Mouse (Mus musculus): ENCODE data around the gene Rsf1. TPM values are rescaled to one million over a fixed set of nuclear protein-coding genes. Genes with fewer than 3 reads are reported as not detected.

Gene Rsf1
- polyA plus RNA-seq, 1 experiment from 2014 or later = 10.0 TPM

- no peaks in the 10 kb centered on the region for H3K4me1 ChIP-seq (replicated peaks; ENCODE audit: control insufficient read depth, insufficient read depth)
- 79% methylated on average over 7 of the region's 7 CpGs for WGBS
- H3K9me3 ChIP-seq (ENCODE audit: control insufficient read depth, low read length) = no peaks in the 10 kb centered on the region
- ATAC-seq (ENCODE audit: low FRiP score, low TSS enrichment) = no peak
- no peak overlapping the region for H3K9ac ChIP-seq (ENCODE audit: low read length)
- no peak overlapping the region for H3K4me3 ChIP-seq (ENCODE audit: low read depth, low read length)
- H3K4me2 ChIP-seq (replicated peaks; ENCODE audit: low read depth) = no peak overlapping the region
- TF ChIP-seq EP300 (optimal IDR thresholded peaks at IDR 0.05) (no peak), CTCF (IDR thresholded peaks at IDR 0.05; ENCODE audit: low read depth) (no peak)
- H3K27ac ChIP-seq (replicated peaks) = no peak overlapping the region
- H3K27me3 ChIP-seq (ENCODE audit: control insufficient read depth, insufficient read depth, low read length) = no peaks in the 10 kb centered on the region
- no peak for DNase-seq (ENCODE audit: low spot score)
- peaks cover 2% of the 10 kb centered on the region; the same call in 1 of the 2 replicates for H3K36me3 ChIP-seq (ENCODE audit: control insufficient read depth, insufficient read depth, low read length)
Observed at GRCm38 (mm10) chr7:97726778-97727177, 147.1 kb downstream of the Rsf1 start.

GRCm38 (mm10) chr7:97728666-97729614 lies 149.3 kb downstream of the Rsf1 start:
- TF ChIP-seq EP300 (optimal IDR thresholded peaks at IDR 0.05) (no peak), CTCF (IDR thresholded peaks at IDR 0.05; ENCODE audit: low read depth) (no peak)
- H3K4me2 ChIP-seq (replicated peaks; ENCODE audit: low read depth) = no peak overlapping the region
- peaks cover 2% of the 10 kb centered on the region; the same call in 1 of the 2 replicates for H3K36me3 ChIP-seq (ENCODE audit: control insufficient read depth, insufficient read depth, low read length)
- WGBS = 71% methylated on average over 14 of the region's 14 CpGs
- no peaks in the 10 kb centered on the region for H3K9me3 ChIP-seq (ENCODE audit: control insufficient read depth, low read length)
- H3K9ac ChIP-seq (ENCODE audit: low read length) = no peak overlapping the region
- H3K27ac ChIP-seq (replicated peaks) = no peak overlapping the region
- no peak overlapping the region for H3K4me3 ChIP-seq (ENCODE audit: low read depth, low read length)
- no peaks in the 10 kb centered on the region for H3K27me3 ChIP-seq (ENCODE audit: control insufficient read depth, insufficient read depth, low read length)
- ATAC-seq (ENCODE audit: low FRiP score, low TSS enrichment) (no peak), DNase-seq (ENCODE audit: low spot score) (no peak)
- H3K4me1 ChIP-seq (replicated peaks; ENCODE audit: control insufficient read depth, insufficient read depth) = no peaks in the 10 kb centered on the region

- no peaks in the 10 kb centered on the region for H3K4me1 ChIP-seq (replicated peaks; ENCODE audit: control insufficient read depth, insufficient read depth)
- peaks cover 2% of the 10 kb centered on the region; the same call in 1 of the 2 replicates for H3K36me3 ChIP-seq (ENCODE audit: control insufficient read depth, insufficient read depth, low read length)
- H3K9me3 ChIP-seq (ENCODE audit: control insufficient read depth, low read length) = no peaks in the 10 kb centered on the region
- no peak overlapping the region for H3K9ac ChIP-seq (ENCODE audit: low read length)
- no peaks in the 10 kb centered on the region for H3K27me3 ChIP-seq (ENCODE audit: control insufficient read depth, insufficient read depth, low read length)
- no peak for TF ChIP-seq EP300 (optimal IDR thresholded peaks at IDR 0.05)
- TF ChIP-seq CTCF (IDR thresholded peaks at IDR 0.05; ENCODE audit: low read depth) = no peak
- DNase-seq (ENCODE audit: low spot score) = no peak
- WGBS = 75% methylated on average over 3 of the region's 3 CpGs
- no peak overlapping the region for H3K4me3 ChIP-seq (ENCODE audit: low read depth, low read length)
- no peak overlapping the region for H3K27ac ChIP-seq (replicated peaks)
- no peak for ATAC-seq (ENCODE audit: low FRiP score, low TSS enrichment)
- no peak overlapping the region for H3K4me2 ChIP-seq (replicated peaks; ENCODE audit: low read depth)
Observed at GRCm38 (mm10) chr7:97730427-97730826, 150.7 kb downstream of the Rsf1 start.

GRCm38 (mm10) chr7:97733606-97734005 lies 153.9 kb downstream of the Rsf1 start:
- Histone ChIP-seq H3K9me3 (ENCODE audit: control insufficient read depth, low read length) (no peaks in the 10 kb centered on the region), H3K4me1 (replicated peaks; ENCODE audit: control insufficient read depth, insufficient read depth) (no peaks in the 10 kb centered on the region), H3K27me3 (ENCODE audit: control insufficient read depth, insufficient read depth, low read length) (no peaks in the 10 kb centered on the region), H3K27ac (replicated peaks) (no peak overlapping the region), H3K4me2 (replicated peaks; ENCODE audit: low read depth) (no peak overlapping the region), H3K9ac (ENCODE audit: low read length) (no peak overlapping the region), H3K36me3 (ENCODE audit: control insufficient read depth, insufficient read depth, low read length) (no peaks in the 10 kb centered on the region), H3K4me3 (ENCODE audit: low read depth, low read length) (no peak overlapping the region)
- ATAC-seq (ENCODE audit: low FRiP score, low TSS enrichment) = no peak
- WGBS = 79% methylated on average over 5 of the region's 5 CpGs
- DNase-seq (ENCODE audit: low spot score) = no peak
- TF ChIP-seq EP300 (optimal IDR thresholded peaks at IDR 0.05) (no peak), CTCF (IDR thresholded peaks at IDR 0.05; ENCODE audit: low read depth) (no peak)

- WGBS = 61% methylated on average over 8 of the region's 8 CpGs
- ATAC-seq (ENCODE audit: low FRiP score, low TSS enrichment) (peak; percentile 58; the same call in 1 of the 2 replicates), DNase-seq (ENCODE audit: low spot score) (peak; percentile 43)
- Histone ChIP-seq H3K9ac (ENCODE audit: low read length) (no peak overlapping the region), H3K36me3 (ENCODE audit: control insufficient read depth, insufficient read depth, low read length) (no peaks in the 10 kb centered on the region), H3K4me3 (ENCODE audit: low read depth, low read length) (no peak overlapping the region), H3K4me1 (replicated peaks; ENCODE audit: control insufficient read depth, insufficient read depth) (no peaks in the 10 kb centered on the region), H3K4me2 (replicated peaks; ENCODE audit: low read depth) (no peak overlapping the region), H3K27me3 (ENCODE audit: control insufficient read depth, insufficient read depth, low read length) (no peaks in the 10 kb centered on the region), H3K9me3 (ENCODE audit: control insufficient read depth, low read length) (no peaks in the 10 kb centered on the region), H3K27ac (replicated peaks) (no peak overlapping the region)
- TF ChIP-seq CTCF (IDR thresholded peaks at IDR 0.05; ENCODE audit: low read depth) = no peak
Observed at GRCm38 (mm10) chr7:97735021-97735420, 155.3 kb downstream of the Rsf1 start.

- Histone ChIP-seq H3K36me3 (ENCODE audit: control insufficient read depth, insufficient read depth, low read length) (no peaks in the 10 kb centered on the region), H3K4me1 (replicated peaks; ENCODE audit: control insufficient read depth, insufficient read depth) (no peaks in the 10 kb centered on the region), H3K4me2 (replicated peaks; ENCODE audit: low read depth) (no peak overlapping the region), H3K9ac (ENCODE audit: low read length) (no peak overlapping the region), H3K27me3 (ENCODE audit: control insufficient read depth, insufficient read depth, low read length) (no peaks in the 10 kb centered on the region), H3K4me3 (ENCODE audit: low read depth, low read length) (no peak overlapping the region), H3K9me3 (ENCODE audit: control insufficient read depth, low read length) (no peaks in the 10 kb centered on the region), H3K27ac (replicated peaks) (no peak overlapping the region)
- ATAC-seq (ENCODE audit: low FRiP score, low TSS enrichment) (no peak), DNase-seq (ENCODE audit: low spot score) (no peak)
- WGBS = 50% methylated on average over 4 of the region's 4 CpGs
- TF ChIP-seq CTCF (IDR thresholded peaks at IDR 0.05; ENCODE audit: low read depth) (no peak), EP300 (optimal IDR thresholded peaks at IDR 0.05) (no peak)
Observed at GRCm38 (mm10) chr7:97735886-97736420, 156.3 kb downstream of the Rsf1 start.

Measured in stomach, postnatal 0 days (tissue).